Mouse (Mus musculus) hindbrain, embryonic 16.5 days (tissue): ENCODE measurements around the gene Osbpl6. TPM values are rescaled to one million over a fixed set of nuclear protein-coding genes. Genes with fewer than 3 reads are reported as not detected.

Experiments used
- ATAC-seq: fragments of 200-750 bp; cut with Nextera tagmentation; 2 replicates; pipeline ENCODE4 v1.8.0; 2017; ENCODE audit warnings: moderate TSS enrichment, moderate library complexity
- H3K27ac ChIP-seq: fragments of 300-500 bp; sonication (generic); 2 replicates; pipeline ENCODE4 v1.5.1; 2014; ENCODE audit warnings: low read depth, mild to moderate bottlenecking, control low read depth, low read length, moderate library complexity
- H3K27me3 ChIP-seq: fragments of 300-500 bp; sonication (generic); replicated peaks from 2 replicates; pipeline ENCODE4 v1.6.1; 2014; ENCODE audit warnings: low read length; ENCODE audit not compliant: control insufficient read depth, insufficient read depth
- H3K36me3 ChIP-seq: fragments of 300-500 bp; sonication (generic); 2 replicates; pipeline ENCODE4 v1.6.1; 2014; ENCODE audit warnings: mild to moderate bottlenecking, low read length, moderate library complexity, mixed read lengths; ENCODE audit not compliant: control insufficient read depth, insufficient read depth
- H3K4me1 ChIP-seq: fragments of 300-500 bp; sonication (generic); 2 replicates; pipeline ENCODE4 v1.6.1; 2014; ENCODE audit warnings: low read depth, low read length; ENCODE audit not compliant: control insufficient read depth, insufficient read depth
- H3K4me2 ChIP-seq: fragments of 300-500 bp; sonication (generic); 2 replicates; pipeline ENCODE4 v1.6.1; 2014; ENCODE audit warnings: mild to moderate bottlenecking, low read length, control low read depth, moderate library complexity
- H3K4me3 ChIP-seq: fragments of 300-500 bp; sonication (generic); 2 replicates; pipeline ENCODE4 v1.5.1; 2014; ENCODE audit warnings: mild to moderate bottlenecking, low read length, control low read depth, moderate library complexity
- H3K9ac ChIP-seq: fragments of 300-500 bp; sonication (generic); 2 replicates; pipeline ENCODE4 v1.6.1; 2014; ENCODE audit warnings: low read depth, mild to moderate bottlenecking, control low read depth, low read length, moderate library complexity
- H3K9me3 ChIP-seq: fragments of 300-500 bp; sonication (generic); 2 replicates; pipeline ENCODE4 v1.6.1; 2014; ENCODE audit warnings: mild to moderate bottlenecking, low read length, moderate library complexity; ENCODE audit not compliant: control insufficient read depth
- WGBS: fragments of 180-500 bp; shearing (Covaris S2); extraction: QIAGEN DNeasy Blood & Tissue Kit; methylation state at CpG from one replicate; pipeline ENCODE4 v1.1.7; 2014; 5-methylcytosine and 5-hydroxymethylcytosine counted together
- polyA plus RNA-seq: library from polyadenylated mRNA; unstranded; fragments of >200 nt; fragmentation: Nextera tagmentation; extraction: Ambion mirVana; gene quantifications from 2 replicates; pipeline ENCODE4 v1.2.1, GENCODE M21; 2015

The Osbpl6 gene
- polyA plus RNA-seq, 1 experiment from 2014 or later = 27.5 TPM

- H3K9me3 ChIP-seq = no peaks in the 10 kb centered on the region
- H3K9ac ChIP-seq = no peak overlapping the region
- no peak for ATAC-seq
- H3K4me3 ChIP-seq = no peak overlapping the region
- peaks cover 13% of the 10 kb centered on the region for H3K36me3 ChIP-seq
- H3K27ac ChIP-seq = no peak overlapping the region; the same call in 1 of the 2 replicates
- H3K4me2 ChIP-seq = no peak overlapping the region
- H3K4me1 ChIP-seq = no peaks in the 10 kb centered on the region
- 85% methylated on average over 12 of the region's 12 CpGs for WGBS
- H3K27me3 ChIP-seq = no peaks in the 10 kb centered on the region
Observed at GRCm38 (mm10) chr2:76549316-76549715, 143.0 kb downstream of the Osbpl6 start.

GRCm38 (mm10) chr2:76555852-76556558 is 149.7 kb downstream of the Osbpl6 start:
- WGBS = 80% methylated on average over 11 of the region's 11 CpGs

GRCm38 (mm10) chr2:76560146-76560545 is 153.8 kb downstream of the Osbpl6 start:
- Histone ChIP-seq H3K9ac (no peak overlapping the region), H3K27ac (no peak overlapping the region), H3K9me3 (no peaks in the 10 kb centered on the region), H3K4me1 (no peaks in the 10 kb centered on the region), H3K4me2 (no peak overlapping the region), H3K36me3 (no peaks in the 10 kb centered on the region), H3K4me3 (no peak overlapping the region), H3K27me3 (no peaks in the 10 kb centered on the region)
- no peak for ATAC-seq
- WGBS = 89% methylated on average over 10 of the region's 10 CpGs

More at GRCm38 (mm10) chr2:76555852-76556558, 149.7 kb downstream of the Osbpl6 start:
- Histone ChIP-seq H3K9me3 (no peaks in the 10 kb centered on the region), H3K4me3 (no peak overlapping the region), H3K4me1 (no peaks in the 10 kb centered on the region), H3K9ac (no peak overlapping the region), H3K36me3 (peaks cover 11% of the 10 kb centered on the region), H3K4me2 (no peak overlapping the region), H3K27ac (no peak overlapping the region), H3K27me3 (no peaks in the 10 kb centered on the region)
- ATAC-seq = no peak

- ATAC-seq = no peak
- Histone ChIP-seq H3K9me3 (no peaks in the 10 kb centered on the region), H3K9ac (no peak overlapping the region), H3K36me3 (no peaks in the 10 kb centered on the region), H3K27ac (no peak overlapping the region), H3K27me3 (no peaks in the 10 kb centered on the region), H3K4me3 (no peak overlapping the region), H3K4me2 (no peak overlapping the region), H3K4me1 (no peaks in the 10 kb centered on the region)
- WGBS = 72% methylated on average over 4 of the region's 4 CpGs
Observed at GRCm38 (mm10) chr2:76563862-76564261, 157.6 kb downstream of the Osbpl6 start.

GRCm38 (mm10) chr2:76566933-76567551 is 160.7 kb downstream of the Osbpl6 start:
- WGBS = 82% methylated on average over 8 of the region's 8 CpGs
- no peak for ATAC-seq
- H3K27ac ChIP-seq = no peak overlapping the region
- H3K36me3 ChIP-seq = no peaks in the 10 kb centered on the region
- H3K4me3 ChIP-seq = no peak overlapping the region
- no peaks in the 10 kb centered on the region for H3K9me3 ChIP-seq
- no peak overlapping the region for H3K9ac ChIP-seq
- H3K4me2 ChIP-seq = no peak overlapping the region
- H3K27me3 ChIP-seq = no peaks in the 10 kb centered on the region
- H3K4me1 ChIP-seq = no peaks in the 10 kb centered on the region

GRCm38 (mm10) chr2:76571543-76571942 is 165.2 kb downstream of the Osbpl6 start:
- Histone ChIP-seq H3K4me1 (no peaks in the 10 kb centered on the region), H3K9me3 (no peaks in the 10 kb centered on the region), H3K9ac (no peak overlapping the region), H3K27me3 (no peaks in the 10 kb centered on the region), H3K36me3 (peaks cover 3% of the 10 kb centered on the region; the same call in 1 of the 2 replicates), H3K4me3 (no peak overlapping the region), H3K4me2 (no peak overlapping the region), H3K27ac (no peak overlapping the region)
- 71% methylated on average over 10 of the region's 10 CpGs for WGBS
- no peak for ATAC-seq

- no peaks in the 10 kb centered on the region for H3K27me3 ChIP-seq
- no peak overlapping the region for H3K27ac ChIP-seq
- no peaks in the 10 kb centered on the region for H3K9me3 ChIP-seq
- no peak overlapping the region for H3K4me2 ChIP-seq
- no peaks in the 10 kb centered on the region for H3K4me1 ChIP-seq
- 78% methylated on average over 8 of the region's 8 CpGs for WGBS
- no peaks in the 10 kb centered on the region; the same call in 1 of the 2 replicates for H3K36me3 ChIP-seq
- no peak overlapping the region for H3K9ac ChIP-seq
- no peak for ATAC-seq
- no peak overlapping the region for H3K4me3 ChIP-seq
Observed at GRCm38 (mm10) chr2:76578911-76579310, 172.6 kb downstream of the Osbpl6 start.

GRCm38 (mm10) chr2:76585090-76585489 is 178.8 kb downstream of the Osbpl6 start:
- H3K9ac ChIP-seq = no peak overlapping the region
- WGBS = 93% methylated on average over 13 of the region's 13 CpGs
- no peaks in the 10 kb centered on the region for H3K4me1 ChIP-seq
- no peak overlapping the region for H3K4me2 ChIP-seq
- no peaks in the 10 kb centered on the region for H3K9me3 ChIP-seq
- H3K36me3 ChIP-seq = peaks cover 11% of the 10 kb centered on the region
- no peak for ATAC-seq
- H3K4me3 ChIP-seq = no peak overlapping the region
- no peak overlapping the region for H3K27ac ChIP-seq
- H3K27me3 ChIP-seq = no peaks in the 10 kb centered on the region

GRCm38 (mm10) chr2:76586906-76587305 is 180.6 kb downstream of the Osbpl6 start:
- ATAC-seq = no peak
- peaks cover 21% of the 10 kb centered on the region for H3K36me3 ChIP-seq

More at GRCm38 (mm10) chr2:76586906-76587305, 180.6 kb downstream of the Osbpl6 start:
- 68% methylated on average over 10 of the region's 10 CpGs for WGBS
- Histone ChIP-seq H3K4me3 (no peak overlapping the region), H3K9ac (no peak overlapping the region), H3K9me3 (no peaks in the 10 kb centered on the region), H3K27ac (no peak overlapping the region), H3K27me3 (no peaks in the 10 kb centered on the region), H3K4me2 (no peak overlapping the region), H3K4me1 (no peaks in the 10 kb centered on the region)
